Mouse (Mus musculus) liver, embryonic 16.5 days (tissue): ENCODE data around the gene Hps4. TPM values are rescaled to one million over a fixed set of nuclear protein-coding genes. Genes with fewer than 3 reads are reported as not detected.

Experiments used
- ATAC-seq: fragments of 200-750 bp; cut with Nextera tagmentation; 2 replicates; pipeline ENCODE4 v1.8.0; 2017; ENCODE audit warnings: low read depth, mild to moderate bottlenecking, moderate number of reproducible peaks, moderate library complexity
- H3K27ac ChIP-seq: fragments of 300-500 bp; sonication (generic); 2 replicates; pipeline ENCODE4 v1.5.1; 2014; ENCODE audit warnings: mild to moderate bottlenecking, low read length
- H3K27me3 ChIP-seq: fragments of 300-500 bp; sonication (generic); 2 replicates; pipeline ENCODE4 v1.6.1; 2014; ENCODE audit warnings: low read depth, low read length, mixed read lengths; ENCODE audit not compliant: control insufficient read depth, insufficient read depth
- H3K36me3 ChIP-seq: fragments of 300-500 bp; sonication (generic); 2 replicates; pipeline ENCODE4 v1.6.1; 2014; ENCODE audit warnings: mild to moderate bottlenecking; ENCODE audit not compliant: control insufficient read depth, insufficient read depth
- H3K4me1 ChIP-seq: fragments of 300-500 bp; sonication (generic); 2 replicates; pipeline ENCODE4 v1.6.1; 2014; ENCODE audit warnings: low read depth, low read length, mixed read lengths; ENCODE audit not compliant: control insufficient read depth
- H3K4me2 ChIP-seq: fragments of 300-500 bp; sonication (generic); 2 replicates; pipeline ENCODE4 v1.6.1; 2014; ENCODE audit warnings: low read depth, low read length, mixed read lengths
- H3K4me3 ChIP-seq: fragments of 300-500 bp; sonication (generic); 2 replicates; pipeline ENCODE4 v1.5.1; 2014; ENCODE audit warnings: low read depth, mild to moderate bottlenecking, low read length
- H3K9ac ChIP-seq: fragments of 300-500 bp; sonication (generic); 2 replicates; pipeline ENCODE4 v1.6.1; 2014; ENCODE audit warnings: low read depth, low read length
- H3K9me3 ChIP-seq: fragments of 300-500 bp; sonication (generic); replicated peaks from 2 replicates; pipeline ENCODE4 v1.6.1; 2016; ENCODE audit warnings: low read length; ENCODE audit not compliant: control insufficient read depth
- WGBS: fragments of 180-500 bp; shearing (Covaris S2); extraction: QIAGEN DNeasy Blood & Tissue Kit; methylation state at CpG from one replicate; pipeline ENCODE4 v1.1.7; 2014; ENCODE audit not compliant: insufficient replicate concordance; 5-methylcytosine and 5-hydroxymethylcytosine counted together
- polyA plus RNA-seq: library from polyadenylated mRNA; unstranded; fragments of >200 nt; fragmentation: Nextera tagmentation; extraction: Ambion mirVana; gene quantifications from 2 replicates; pipeline ENCODE4 v1.2.1, GENCODE M21; 2015

Hps4 gene
- polyA plus RNA-seq, 1 experiment from 2014 or later, result 11.8 TPM

- no peak for ATAC-seq
- Histone ChIP-seq H3K27me3 (no peaks in the 10 kb centered on the region), H3K9me3 (no peaks in the 10 kb centered on the region), H3K4me3 (no peak overlapping the region), H3K4me2 (no peak overlapping the region), H3K27ac (peak overlapping the region; percentile 60), H3K4me1 (peaks cover 79% of the 10 kb centered on the region), H3K9ac (no peak overlapping the region), H3K36me3 (no peaks in the 10 kb centered on the region)
- WGBS, result 63% methylated on average over 4 of the region's 4 CpGs
Observed at GRCm38 (mm10) chr5:112299399-112299798, 43.5 kb upstream of the Hps4 start.

DNA sequence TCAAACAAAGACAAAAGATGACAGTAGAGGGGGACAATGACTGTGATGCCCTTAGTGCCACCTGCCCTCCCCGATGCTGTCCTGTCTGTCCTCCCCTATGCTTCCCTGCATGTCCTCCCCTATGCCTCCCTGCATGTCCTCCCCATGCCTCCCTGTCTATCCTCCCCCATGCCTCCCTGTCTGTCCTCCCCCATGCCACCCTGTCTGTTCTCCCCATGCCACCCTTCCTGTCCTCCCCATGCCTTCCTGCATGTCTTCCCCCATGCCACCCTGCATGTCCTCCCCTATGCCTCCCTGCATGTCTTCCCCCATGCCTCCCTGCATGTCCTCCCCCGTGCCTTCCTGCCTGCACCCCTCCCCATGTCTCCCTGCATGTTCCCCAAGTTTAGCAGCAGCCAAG is 42.8 kb upstream of the Hps4 start:
- H3K27ac ChIP-seq, result no peak overlapping the region
- H3K9ac ChIP-seq, result no peak overlapping the region
- ATAC-seq, result no peak
- no peaks in the 10 kb centered on the region; the same call in 1 of the 2 replicates for H3K36me3 ChIP-seq
- H3K4me3 ChIP-seq, result no peak overlapping the region
- H3K9me3 ChIP-seq, result no peaks in the 10 kb centered on the region
- H3K4me2 ChIP-seq, result no peak overlapping the region
- H3K27me3 ChIP-seq, result no peaks in the 10 kb centered on the region
- 52% methylated on average over 2 of the region's 2 CpGs for WGBS
- H3K4me1 ChIP-seq, result peaks cover 72% of the 10 kb centered on the region

DNA sequence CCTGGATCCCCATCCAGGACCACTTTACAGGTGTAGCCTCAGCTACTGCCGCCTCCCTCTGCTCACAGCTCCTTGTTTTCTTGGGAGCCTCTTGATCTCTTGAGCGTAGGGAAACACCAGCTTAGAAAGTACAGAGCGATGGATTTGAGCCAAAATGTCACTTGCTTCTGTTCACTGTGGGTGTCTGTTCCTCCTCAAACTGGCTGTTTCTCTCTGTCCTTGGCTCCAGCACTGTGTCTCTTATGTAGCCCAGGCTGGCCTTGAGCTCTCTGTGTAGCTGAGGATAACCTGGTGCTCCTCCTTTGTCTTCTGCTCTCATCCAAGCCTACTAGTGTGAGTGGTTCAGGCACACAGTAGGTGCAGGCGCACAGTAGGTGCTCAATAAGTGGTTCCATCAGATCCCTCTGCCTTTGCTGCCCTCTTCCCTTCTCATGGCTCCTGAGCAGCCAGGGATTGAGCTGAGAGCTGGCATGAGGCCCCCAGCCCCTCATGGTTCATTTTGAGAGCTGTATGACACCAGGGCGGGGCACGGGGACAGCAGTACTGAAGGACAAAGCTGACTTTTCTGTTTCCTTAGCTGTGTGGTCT is 42.1 kb upstream of the Hps4 start:
- H3K4me2 ChIP-seq, result no peak overlapping the region
- H3K36me3 ChIP-seq, result peaks cover 2% of the 10 kb centered on the region; the same call in 1 of the 2 replicates
- no peak overlapping the region for H3K4me3 ChIP-seq
- H3K27ac ChIP-seq, result peak overlapping the region; percentile 70
- H3K9ac ChIP-seq, result no peak overlapping the region
- peaks cover 65% of the 10 kb centered on the region for H3K4me1 ChIP-seq
- no peaks in the 10 kb centered on the region for H3K9me3 ChIP-seq
- WGBS, result 72% methylated on average over 6 of the region's 6 CpGs
- no peaks in the 10 kb centered on the region for H3K27me3 ChIP-seq
- no peak for ATAC-seq

DNA sequence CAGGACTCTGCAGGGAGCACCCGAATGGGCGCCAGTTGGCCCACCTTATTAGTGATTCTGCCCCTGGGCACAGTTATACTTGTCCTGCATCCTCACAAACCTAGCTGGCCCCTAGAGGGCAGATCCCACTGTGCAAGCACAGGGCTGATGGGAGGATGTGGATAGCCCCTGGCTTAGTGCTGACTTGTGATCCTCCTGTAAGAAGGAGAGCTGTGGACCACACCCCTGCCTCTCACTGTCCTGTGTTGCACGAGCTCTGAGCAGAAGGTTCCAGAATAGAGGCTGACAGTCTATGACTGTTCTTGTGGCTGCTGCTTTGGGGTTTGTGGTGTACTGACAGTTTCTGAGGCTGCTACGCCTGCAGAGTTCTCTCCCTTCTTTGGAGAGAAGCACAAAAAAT is 41.2 kb upstream of the Hps4 start:
- Histone ChIP-seq H3K27ac (peak overlapping the region; percentile 70), H3K9me3 (no peaks in the 10 kb centered on the region), H3K27me3 (no peaks in the 10 kb centered on the region), H3K4me2 (no peak overlapping the region), H3K4me3 (no peak overlapping the region), H3K36me3 (peaks cover 2% of the 10 kb centered on the region; the same call in 1 of the 2 replicates), H3K9ac (no peak overlapping the region), H3K4me1 (peaks cover 56% of the 10 kb centered on the region)
- no peak for ATAC-seq
- 59% methylated on average over 4 of the region's 4 CpGs for WGBS

GRCm38 (mm10) chr5:112302310-112302709 is 40.6 kb upstream of the Hps4 start:
- H3K9ac ChIP-seq, result no peak overlapping the region; the same call in 1 of the 2 replicates
- H3K27ac ChIP-seq, result peak overlapping the region; percentile 86
- peaks cover 50% of the 10 kb centered on the region for H3K4me1 ChIP-seq
- no peaks in the 10 kb centered on the region for H3K27me3 ChIP-seq
- no peak overlapping the region for H3K4me3 ChIP-seq
- H3K36me3 ChIP-seq, result peaks cover 2% of the 10 kb centered on the region; the same call in 1 of the 2 replicates
- ATAC-seq, result peak; percentile 94
- no peaks in the 10 kb centered on the region for H3K9me3 ChIP-seq
- WGBS, result 62% methylated on average over 5 of the region's 5 CpGs
- H3K4me2 ChIP-seq, result no peak overlapping the region

GRCm38 (mm10) chr5:112305842-112306241 is 37.0 kb upstream of the Hps4 start:
- Histone ChIP-seq H3K27me3 (no peaks in the 10 kb centered on the region), H3K9ac (no peak overlapping the region)
- 84% methylated on average over 5 of the region's 5 CpGs for WGBS

GRCm38 (mm10) chr5:112313222-112313885 is 29.5 kb upstream of the Hps4 start:
- 71% methylated on average over 11 of the region's 11 CpGs for WGBS

More at GRCm38 (mm10) chr5:112305842-112306241, 37.0 kb upstream of the Hps4 start:
- ATAC-seq, result no peak
- Histone ChIP-seq H3K9me3 (no peaks in the 10 kb centered on the region), H3K27ac (no peak overlapping the region), H3K4me1 (peaks cover 15% of the 10 kb centered on the region), H3K4me2 (no peak overlapping the region), H3K36me3 (peaks cover 27% of the 10 kb centered on the region), H3K4me3 (no peak overlapping the region)

DNA sequence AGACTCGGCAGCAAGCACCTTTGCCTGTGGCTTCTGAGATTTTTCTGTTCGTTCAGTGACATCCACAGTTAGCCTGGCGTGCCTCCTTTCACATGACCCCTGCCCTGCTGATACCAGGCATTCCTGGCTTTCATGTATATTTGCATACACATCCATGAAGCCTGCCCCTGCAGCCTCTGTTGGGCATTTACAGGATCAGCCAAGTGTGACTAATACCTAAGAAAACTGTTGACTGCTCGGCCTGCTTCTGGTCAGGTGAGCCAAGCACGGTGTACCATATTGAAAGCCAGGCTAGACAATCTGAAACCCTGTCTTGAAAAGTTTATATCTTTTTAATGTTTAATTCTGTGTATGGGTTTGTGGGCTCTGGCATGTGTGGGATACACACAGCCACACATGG is 26.4 kb upstream of the Hps4 start:
- no peak overlapping the region for H3K9ac ChIP-seq
- 70% methylated on average over 5 of the region's 5 CpGs for WGBS
- no peak overlapping the region for H3K27ac ChIP-seq
- H3K4me1 ChIP-seq, result peaks cover 4% of the 10 kb centered on the region; the same call in 1 of the 2 replicates
- H3K4me3 ChIP-seq, result no peak overlapping the region
- ATAC-seq, result no peak
- H3K36me3 ChIP-seq, result peaks cover 2% of the 10 kb centered on the region
- no peaks in the 10 kb centered on the region for H3K9me3 ChIP-seq
- H3K27me3 ChIP-seq, result no peaks in the 10 kb centered on the region
- no peak overlapping the region for H3K4me2 ChIP-seq

More at GRCm38 (mm10) chr5:112313222-112313885, 29.5 kb upstream of the Hps4 start:
- Histone ChIP-seq H3K27me3 (no peaks in the 10 kb centered on the region), H3K4me2 (no peak overlapping the region), H3K27ac (no peak overlapping the region), H3K9me3 (no peaks in the 10 kb centered on the region), H3K4me1 (no peaks in the 10 kb centered on the region), H3K4me3 (no peak overlapping the region), H3K9ac (no peak overlapping the region), H3K36me3 (peaks cover 23% of the 10 kb centered on the region)
- ATAC-seq, result no peak

- Histone ChIP-seq H3K27ac (no peak overlapping the region), H3K36me3 (peaks cover 2% of the 10 kb centered on the region), H3K9ac (no peak overlapping the region), H3K4me3 (no peak overlapping the region), H3K9me3 (no peaks in the 10 kb centered on the region), H3K4me1 (peaks cover 4% of the 10 kb centered on the region; the same call in 1 of the 2 replicates), H3K27me3 (no peaks in the 10 kb centered on the region), H3K4me2 (no peak overlapping the region)
- ATAC-seq, result peak; percentile 31; the same call in 1 of the 2 replicates
- 34% methylated on average over 5 of the region's 5 CpGs for WGBS
Observed at GRCm38 (mm10) chr5:112317328-112317727, 25.6 kb upstream of the Hps4 start.
